Mouse (Mus musculus) small intestine, adult 2 months (tissue): Measurements from ENCODE around the gene Tsc22d2. TPM values are rescaled to one million over a fixed set of nuclear protein-coding genes. Genes with fewer than 3 reads are reported as not detected.

ENCODE experiments used
- H3K27ac ChIP-seq: fragments of 200-500 bp; 2 replicates; pipeline ENCODE4 v1.5.1; 2012; ENCODE audit warnings: low read depth, low read length, control low read depth, inconsistent platforms; ENCODE audit not compliant: insufficient read depth
- H3K27me3 ChIP-seq: fragments of 200-500 bp; 2 replicates; pipeline ENCODE4 v1.6.1; 2012; ENCODE audit warnings: mild to moderate bottlenecking, moderate library complexity, low read length, inconsistent platforms; ENCODE audit not compliant: control insufficient read depth, insufficient read depth
- H3K36me3 ChIP-seq: fragments of 200-500 bp; 2 replicates; pipeline ENCODE4 v1.6.1; 2012; ENCODE audit warnings: mild to moderate bottlenecking, low read length, control low read depth, inconsistent platforms; ENCODE audit not compliant: control insufficient read depth, insufficient read depth
- H3K4me1 ChIP-seq: fragments of 200-500 bp; 2 replicates; pipeline ENCODE4 v1.6.1; 2012; ENCODE audit warnings: low read length, inconsistent platforms, mixed read lengths; ENCODE audit not compliant: control insufficient read depth, insufficient read depth, insufficient read length
- H3K4me3 ChIP-seq: fragments of 200-500 bp; 2 replicates; pipeline ENCODE4 v1.5.1; 2012; ENCODE audit warnings: low read depth, mild to moderate bottlenecking, control low read depth, inconsistent platforms, low read length, moderate library complexity
- CTCF ChIP-seq: fragments of 200-500 bp; IDR thresholded peaks from 2 replicates; pipeline ENCODE4 v1.5.1; 2012; ENCODE audit warnings: low read depth, mild to moderate bottlenecking, control low read depth, inconsistent platforms, low read length, moderate library complexity, mixed read lengths; ENCODE audit not compliant: insufficient replicate concordance, insufficient read length; ENCODE audit errors: extremely low read depth
- POLR2A ChIP-seq: fragments of 200-500 bp; IDR thresholded peaks from 2 replicates; pipeline ENCODE4 v1.6.1; 2012; ENCODE audit warnings: low read depth, mild to moderate bottlenecking, control low read depth, inconsistent platforms, low read length, moderate library complexity
- WGBS: fragments of 180-500 bp; shearing (Covaris S2); methylation state at CpG from one replicate; pipeline ENCODE4 v1.1.7; 2018; 5-methylcytosine and 5-hydroxymethylcytosine counted together
- polyA plus RNA-seq: library from polyadenylated mRNA; depleted of rRNA; stranded (reverse); fragments of >200 nt; gene quantifications from 2 replicates; pipeline ENCODE4 v1.2.3, GENCODE M21; 2012

Tsc22d2 gene
- polyA plus RNA-seq, 1 experiment: 26.8 TPM

GRCm38 (mm10) chr3:58478755-58479455 is 64.4 kb downstream of the Tsc22d2 start:
- no peaks in the 10 kb centered on the region for H3K4me1 ChIP-seq
- no peaks in the 10 kb centered on the region for H3K27me3 ChIP-seq
- WGBS: 86% methylated on average over 2 of the region's 2 CpGs
- H3K4me3 ChIP-seq: no peak overlapping the region
- H3K36me3 ChIP-seq: no peaks in the 10 kb centered on the region
- H3K27ac ChIP-seq: no peak overlapping the region
- TF ChIP-seq CTCF: no peak
- no peak for TF ChIP-seq POLR2A

- no peak for TF ChIP-seq POLR2A
- TF ChIP-seq CTCF: peak; percentile 48; the same call in 1 of the 2 replicates
- no peak overlapping the region for H3K4me3 ChIP-seq
- H3K27ac ChIP-seq: no peak overlapping the region
- H3K4me1 ChIP-seq: no peaks in the 10 kb centered on the region
- no peaks in the 10 kb centered on the region for H3K36me3 ChIP-seq
- 68% methylated on average over 7 of the region's 7 CpGs for WGBS
- H3K27me3 ChIP-seq: no peaks in the 10 kb centered on the region
These were observed 71.4 kb downstream of the Tsc22d2 start for GRCm38 (mm10) chr3:58485883-58486282.

- 81% methylated on average over 3 of the region's 3 CpGs for WGBS
- no peaks in the 10 kb centered on the region for H3K27me3 ChIP-seq
- TF ChIP-seq CTCF (no peak), POLR2A (no peak)
These were observed 72.6 kb downstream of the Tsc22d2 start for GRCm38 (mm10) chr3:58487121-58487520.

GRCm38 (mm10) chr3:58487999-58488775 is 73.7 kb downstream of the Tsc22d2 start:
- Histone ChIP-seq H3K27me3 (no peaks in the 10 kb centered on the region), H3K36me3 (no peaks in the 10 kb centered on the region), H3K27ac (no peak overlapping the region), H3K4me3 (no peak overlapping the region), H3K4me1 (no peaks in the 10 kb centered on the region)
- TF ChIP-seq POLR2A (no peak), CTCF (no peak)
- WGBS: 62% methylated on average over 8 of the region's 8 CpGs

More at GRCm38 (mm10) chr3:58487121-58487520, 72.6 kb downstream of the Tsc22d2 start:
- Histone ChIP-seq H3K36me3 (no peaks in the 10 kb centered on the region), H3K27ac (no peak overlapping the region), H3K4me3 (no peak overlapping the region), H3K4me1 (no peaks in the 10 kb centered on the region)

- Histone ChIP-seq H3K4me3 (no peak overlapping the region), H3K36me3 (no peaks in the 10 kb centered on the region), H3K27me3 (no peaks in the 10 kb centered on the region), H3K27ac (no peak overlapping the region), H3K4me1 (no peaks in the 10 kb centered on the region)
- TF ChIP-seq POLR2A: no peak
- TF ChIP-seq CTCF: peak; percentile 12; the same call in 1 of the 2 replicates
- WGBS: 58% methylated on average over 7 of the region's 7 CpGs
These were observed 76.3 kb downstream of the Tsc22d2 start for GRCm38 (mm10) chr3:58490787-58491186.

GRCm38 (mm10) chr3:58493621-58494020 is 79.1 kb downstream of the Tsc22d2 start:
- no peak overlapping the region for H3K4me3 ChIP-seq
- H3K36me3 ChIP-seq: no peaks in the 10 kb centered on the region
- H3K27me3 ChIP-seq: no peaks in the 10 kb centered on the region
- no peak overlapping the region for H3K27ac ChIP-seq
- WGBS: 78% methylated on average over 4 of the region's 4 CpGs
- no peaks in the 10 kb centered on the region for H3K4me1 ChIP-seq
- TF ChIP-seq POLR2A (no peak), CTCF (no peak)

GRCm38 (mm10) chr3:58501961-58502360 is 87.4 kb downstream of the Tsc22d2 start:
- no peak overlapping the region for H3K27ac ChIP-seq
- peaks cover 2% of the 10 kb centered on the region; the same call in 1 of the 2 replicates for H3K4me1 ChIP-seq
- H3K36me3 ChIP-seq: no peaks in the 10 kb centered on the region
- no peak overlapping the region for H3K4me3 ChIP-seq
- H3K27me3 ChIP-seq: no peaks in the 10 kb centered on the region
- TF ChIP-seq POLR2A (no peak), CTCF (no peak)
- 44% methylated on average over 2 of the region's 2 CpGs for WGBS
